Mouse (Mus musculus) liver, adult 2 months (tissue): ENCODE data around the gene Plch2.

Experiments used
- CTCF ChIP-seq: fragments of 200-500 bp; IDR thresholded peaks from 2 replicates; pipeline ENCODE4 v1.5.1; 2011; ENCODE audit warnings: low read depth, low read length, control low read depth
- POLR2A ChIP-seq: fragments of 200-500 bp; IDR thresholded peaks from 2 replicates; pipeline ENCODE4 v1.6.1; 2011; ENCODE audit warnings: low read length, control low read depth; ENCODE audit not compliant: insufficient read depth; ENCODE audit errors: extremely low read depth

DNA sequence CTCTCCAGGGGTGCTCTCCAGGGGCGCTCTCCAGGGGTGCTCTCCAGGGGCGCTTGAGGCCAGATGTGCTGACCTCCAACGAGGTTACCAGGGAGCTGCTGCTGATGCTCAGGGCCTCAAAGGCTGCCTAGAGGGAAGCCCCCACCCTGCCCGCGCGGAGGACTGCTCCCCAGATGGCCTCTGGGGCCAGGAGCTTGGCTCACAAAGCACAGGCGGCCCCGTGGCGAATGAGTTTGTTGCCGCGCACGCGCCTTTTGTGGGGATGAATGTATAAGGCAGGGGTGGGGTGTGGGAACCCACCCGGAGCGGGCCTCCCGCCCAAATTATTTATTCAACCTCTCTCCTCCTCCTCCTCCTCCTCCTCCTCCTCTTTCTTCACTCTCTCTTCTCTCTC, 107.0 kb downstream of the Plch2 start:
- no peak for TF ChIP-seq POLR2A
- TF ChIP-seq CTCF = no peak
